Mouse (Mus musculus) mouse embryonic stem cell (cell line): ENCODE measurements around the gene Card14.

Experiments
- in situ Hi-C, 2 experiments: fragments of 300-500 bp; cut with MboI; formaldehyde crosslinking; loops; 1 replicate in 1 of 2; 3 replicates in 1 of 2; pipeline ENCODE4 v1.14.3; 2019 to 2020; ENCODE audit warnings: low sequenced_read_pairs in 2 of 2, low pct_unique_long_range_greater_than_20kb in 1 of 2, mixed read lengths in 1 of 2; ENCODE audit not compliant: unreplicated experiment in 1 of 2

The Card14 gene

DNA sequence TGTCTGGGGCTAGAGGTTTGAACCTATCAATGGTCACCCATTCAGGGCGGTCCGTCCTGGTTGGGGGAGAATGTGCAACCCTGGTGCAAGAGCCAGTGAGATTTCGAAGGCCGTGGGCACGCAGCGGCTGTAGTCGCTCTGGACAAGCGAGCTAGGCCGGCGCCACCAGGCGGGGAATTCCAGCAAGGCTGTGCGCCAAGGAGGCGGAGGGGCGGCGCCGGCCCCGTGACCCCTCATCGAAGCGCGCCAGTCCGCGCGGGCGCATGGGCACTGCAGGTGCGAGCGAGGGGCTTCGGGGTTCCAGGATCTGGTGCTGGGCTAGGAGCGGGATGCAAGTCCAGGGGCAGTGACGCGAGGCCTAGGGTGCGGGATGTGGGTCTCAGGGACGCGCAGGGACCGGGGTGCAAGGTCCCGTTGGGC lies 82.3 kb downstream of the Card14 start:
- in situ Hi-C loops = no loop called here

DNA sequence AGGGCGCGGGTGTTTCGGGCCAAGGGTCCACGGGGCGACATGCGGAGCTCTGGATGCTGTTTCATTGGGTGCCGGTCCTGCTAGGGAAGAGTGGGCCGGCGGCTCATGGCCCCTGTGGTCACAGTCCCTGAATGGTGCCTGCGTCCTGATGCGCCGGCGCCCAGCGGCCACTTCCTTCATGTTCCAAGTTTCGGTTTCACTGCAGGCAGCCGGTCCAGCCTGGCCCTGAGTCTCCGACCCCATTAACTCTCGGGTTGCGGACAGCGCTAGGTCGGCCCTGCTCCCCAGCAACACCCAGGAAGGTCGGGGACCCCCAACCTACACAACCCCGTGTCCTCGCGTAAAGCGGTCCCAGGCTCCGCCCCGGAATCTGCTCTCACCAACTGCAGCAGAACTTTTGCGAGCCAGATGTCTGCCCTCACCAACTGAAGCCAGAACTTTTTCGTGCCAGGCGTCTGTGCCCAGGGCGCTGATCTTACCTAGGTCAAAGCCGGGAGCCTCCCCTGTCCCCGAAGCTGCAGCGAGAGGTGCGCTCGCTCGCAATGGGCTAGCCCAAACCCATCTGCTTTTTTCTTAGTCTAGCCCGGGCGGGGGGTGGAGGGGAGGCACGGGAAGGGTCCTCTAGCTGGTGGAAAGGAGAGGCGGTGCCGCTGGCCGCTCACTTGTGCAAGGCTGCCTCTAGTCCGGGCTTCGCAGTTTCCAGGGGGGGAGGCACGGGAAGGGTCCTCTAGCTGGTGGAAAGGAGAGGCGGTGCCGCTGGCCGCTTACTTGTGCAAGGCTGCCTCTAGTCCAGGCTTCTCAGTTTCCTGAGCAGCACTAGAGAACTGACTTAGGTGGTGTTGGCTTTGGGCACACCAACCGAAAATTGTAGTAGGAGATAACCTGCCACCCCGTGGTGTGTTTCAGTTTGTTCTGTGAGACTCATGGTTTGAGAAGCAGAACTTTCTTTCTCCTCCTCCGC lies 83.0 kb downstream of the Card14 start:
- in situ Hi-C loops = no loop called here

DNA sequence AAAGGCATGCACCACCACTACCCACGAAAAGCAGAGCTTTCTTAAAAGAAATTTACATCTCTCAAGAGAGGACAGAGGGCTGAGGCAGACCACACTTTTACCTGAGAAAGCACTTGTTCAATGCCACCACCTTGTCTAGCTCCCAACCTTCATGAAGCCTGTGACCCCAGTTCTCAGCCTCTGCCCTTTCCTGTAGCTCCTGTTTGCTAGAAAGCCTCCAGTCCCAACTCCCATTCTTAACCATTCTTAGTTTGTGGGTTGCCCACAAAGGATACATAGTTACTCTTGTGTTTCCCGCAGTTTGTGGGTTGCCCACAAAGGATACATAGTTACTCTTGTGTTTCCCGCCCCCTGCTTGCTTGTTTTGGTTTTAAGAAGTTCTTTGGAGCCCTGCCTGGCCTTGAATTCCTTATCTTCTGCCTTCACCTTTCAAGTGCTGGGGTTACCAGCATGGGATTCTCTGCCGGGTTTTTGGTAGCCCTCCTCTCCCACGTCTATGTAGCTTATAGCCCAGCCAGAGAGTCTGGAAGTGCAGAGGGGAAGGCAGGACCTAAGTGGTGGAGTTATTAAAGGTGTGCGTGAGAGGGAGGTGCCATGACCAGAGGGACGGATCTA lies 83.9 kb downstream of the Card14 start:
- in situ Hi-C loops = no loop called here

DNA sequence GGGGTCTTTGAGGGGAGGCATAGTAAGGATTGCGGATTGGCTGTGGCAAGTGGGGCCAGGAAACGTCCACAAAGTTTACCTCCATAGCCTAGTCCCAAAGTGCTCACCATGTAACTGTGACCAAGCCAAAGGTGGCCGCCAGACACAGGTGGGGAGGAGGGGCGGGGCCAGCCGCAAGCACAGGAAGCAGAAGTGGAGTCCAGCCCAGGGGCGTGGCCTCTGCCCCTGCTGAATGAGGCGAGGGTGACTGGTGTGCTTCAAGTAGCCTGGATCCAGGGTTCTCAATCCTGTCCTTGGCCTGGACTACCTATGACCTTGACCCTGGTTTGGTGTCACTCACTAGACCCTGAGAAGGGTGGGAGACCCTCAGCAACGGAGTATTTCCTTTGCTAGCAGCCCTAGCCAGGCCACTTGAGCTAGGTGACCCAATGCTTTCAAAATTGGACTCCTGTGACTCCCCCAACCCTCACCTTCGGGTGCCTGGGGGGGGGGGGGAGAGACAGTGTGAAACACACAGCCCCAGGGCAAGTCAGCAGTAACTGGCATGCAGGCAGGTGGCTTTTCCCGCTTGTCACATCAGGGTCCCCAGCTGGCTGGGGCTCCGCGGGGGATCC lies 84.5 kb downstream of the Card14 start:
- in situ Hi-C loops = no loop called here

DNA sequence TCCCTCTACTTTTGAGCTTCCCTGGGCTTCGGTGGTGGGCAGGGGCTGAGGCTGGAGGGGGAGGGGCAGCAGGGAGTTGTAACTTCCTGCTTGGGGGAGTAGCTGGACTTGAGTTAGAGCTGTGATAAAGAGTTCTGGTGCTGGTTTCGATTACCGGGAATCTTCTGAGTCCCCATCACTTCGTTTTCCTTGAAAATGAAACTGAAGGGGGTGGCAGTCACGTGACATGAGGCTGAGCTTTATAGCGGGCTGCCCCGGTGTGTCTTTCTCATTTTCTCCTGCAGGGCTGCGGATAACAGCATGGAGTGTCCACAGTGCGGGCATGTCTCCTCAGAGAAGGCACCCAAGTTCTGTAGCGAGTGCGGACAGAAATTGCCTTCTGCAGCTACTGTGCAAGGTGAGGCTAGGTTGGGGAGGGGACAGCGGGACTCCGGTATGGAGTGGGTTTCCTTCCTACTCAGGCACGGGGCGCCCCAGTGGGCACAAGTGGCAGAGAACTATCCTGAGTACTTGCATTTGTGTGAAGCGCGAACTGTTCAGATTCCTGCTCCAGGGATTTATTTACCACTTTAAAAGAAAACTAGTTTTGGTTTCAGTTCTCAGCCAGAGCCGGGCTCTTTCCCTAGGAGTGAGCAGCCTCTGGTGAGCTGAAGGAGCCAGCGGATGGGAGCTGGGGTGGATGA lies 85.4 kb downstream of the Card14 start, which contains the start of gene Rnf213:
Rnf213 (plus strand) TSS at position 301 of the 683 bp plus-strand sequence.
- in situ Hi-C loops = no loop called here

DNA sequence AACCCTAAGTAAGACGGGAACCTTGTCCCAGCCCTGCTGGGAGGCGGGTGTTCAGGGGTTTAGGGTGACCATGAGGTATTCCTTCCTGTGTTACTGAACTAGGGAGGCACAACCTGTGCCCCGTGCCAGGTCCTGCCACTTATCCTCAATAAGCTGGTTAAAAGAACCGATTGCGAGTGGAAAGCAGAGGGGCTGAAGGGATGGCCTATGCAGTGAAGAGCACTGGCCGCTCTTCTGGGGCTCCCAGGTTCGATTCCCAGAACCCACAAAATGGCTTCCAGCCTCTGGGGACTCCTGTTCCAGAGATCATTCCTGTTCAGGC lies 85.9 kb downstream of the Card14 start:
- in situ Hi-C loops = no loop called here

DNA sequence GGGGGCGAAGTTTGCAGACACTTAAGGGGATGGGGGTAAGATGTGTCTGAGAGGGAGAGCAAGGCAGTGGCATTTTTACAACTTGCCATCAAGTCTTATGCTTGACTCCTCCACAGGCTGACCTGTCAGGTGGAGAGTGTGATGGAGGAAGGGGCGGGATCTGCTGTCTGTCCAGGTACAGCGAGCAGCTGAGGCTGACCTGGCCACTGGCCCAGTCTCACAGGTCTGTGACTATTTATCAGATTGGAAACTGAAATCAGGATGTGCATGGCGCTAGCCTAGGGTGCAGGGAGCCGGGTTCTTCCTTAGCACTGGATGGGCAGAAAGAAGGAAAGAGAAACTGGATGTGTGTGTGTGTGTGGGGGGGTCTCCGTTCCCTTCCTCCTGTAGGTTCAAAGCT lies 86.6 kb downstream of the Card14 start:
- in situ Hi-C loops = no loop called here
